Mouse (Mus musculus) adrenal gland, postnatal 25 days (tissue): ENCODE data around the gene 2510009E07Rik. TPM values are rescaled to one million over a fixed set of nuclear protein-coding genes. Genes with fewer than 3 reads are reported as not detected.
"Not testable (repeated sequence)": the region's sequence is repeated elsewhere in the genome, so short reads cannot be mapped to it uniquely, and the experiment has no call there.

Experiments
- DNase-seq: peaks from one replicate; pipeline ENCODE4 v3.0.0; 2021; ENCODE audit warnings: mixed read lengths
- total RNA-seq: library from RNA; stranded (reverse); gene quantifications from 2 replicates; pipeline ENCODE4 v1.2.3, GENCODE M21; 2021

2510009E07Rik gene
- total RNA-seq, 1 experiment from 2014 or later = 24.8 TPM

DNA sequence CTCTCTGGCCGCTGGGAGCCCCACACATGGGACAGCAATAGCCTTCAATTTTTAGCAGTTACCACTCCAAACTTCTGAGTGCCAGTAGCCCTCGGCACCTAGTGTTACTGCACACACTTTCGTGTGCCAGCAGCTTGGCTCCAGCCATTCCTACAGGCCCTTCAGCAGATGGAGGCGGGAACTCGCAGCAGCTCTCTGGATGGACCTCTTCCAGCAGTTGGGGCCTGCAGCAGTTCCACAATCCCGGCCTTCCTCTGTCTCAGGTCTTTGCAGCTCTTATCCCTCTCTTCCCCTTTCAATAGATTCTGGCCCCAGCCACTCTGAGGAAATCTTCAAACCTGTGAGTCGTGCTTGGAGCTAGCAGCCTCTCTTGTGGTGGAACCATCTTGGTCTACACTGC, 17.7 kb downstream of the 2510009E07Rik start:
- no peak for DNase-seq

DNA sequence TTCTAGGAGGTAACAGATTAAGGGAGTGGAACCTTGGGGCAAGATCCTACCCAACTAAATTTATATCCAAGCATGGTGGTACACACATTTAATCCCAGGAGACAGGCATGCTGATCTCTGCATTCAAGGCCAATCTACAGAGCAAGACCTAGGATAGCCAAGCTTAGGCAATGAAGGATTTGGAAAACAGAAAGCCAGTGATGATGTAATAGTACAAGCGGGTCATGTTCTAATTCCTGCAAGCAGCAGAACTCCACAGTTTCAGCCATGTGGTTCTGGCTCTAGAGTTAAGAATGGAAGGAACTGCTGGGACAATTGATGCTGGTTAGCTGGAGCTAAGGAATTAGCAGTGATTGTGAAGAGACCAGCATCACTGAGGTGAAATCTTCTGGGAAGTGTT, 20.8 kb downstream of the 2510009E07Rik start:
- not testable (repeated sequence) for DNase-seq

DNA sequence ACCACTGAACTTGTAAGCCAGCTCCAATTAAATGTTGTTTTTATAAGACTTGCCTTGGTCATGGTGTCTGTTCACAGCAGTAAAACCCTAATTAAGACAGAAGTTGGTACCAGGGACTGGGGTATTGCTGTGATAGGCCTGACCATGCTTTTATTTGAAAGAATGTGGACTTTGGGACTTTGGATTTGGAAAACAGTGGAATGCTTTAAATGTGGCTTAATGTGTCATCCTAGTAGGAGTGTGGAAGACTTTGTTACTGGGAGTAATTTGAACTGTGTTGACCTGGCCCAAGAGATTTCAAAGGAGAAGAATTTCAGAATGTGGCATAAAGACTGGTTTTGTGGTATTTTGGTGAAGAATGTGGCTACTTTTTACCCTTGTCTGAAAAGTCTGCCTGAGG, 21.4 kb downstream of the 2510009E07Rik start:
- not testable (repeated sequence) for DNase-seq

GRCm38 (mm10) chr16:21671878-21672277, 22.6 kb downstream of the 2510009E07Rik start:
- DNase-seq = no peak

DNA sequence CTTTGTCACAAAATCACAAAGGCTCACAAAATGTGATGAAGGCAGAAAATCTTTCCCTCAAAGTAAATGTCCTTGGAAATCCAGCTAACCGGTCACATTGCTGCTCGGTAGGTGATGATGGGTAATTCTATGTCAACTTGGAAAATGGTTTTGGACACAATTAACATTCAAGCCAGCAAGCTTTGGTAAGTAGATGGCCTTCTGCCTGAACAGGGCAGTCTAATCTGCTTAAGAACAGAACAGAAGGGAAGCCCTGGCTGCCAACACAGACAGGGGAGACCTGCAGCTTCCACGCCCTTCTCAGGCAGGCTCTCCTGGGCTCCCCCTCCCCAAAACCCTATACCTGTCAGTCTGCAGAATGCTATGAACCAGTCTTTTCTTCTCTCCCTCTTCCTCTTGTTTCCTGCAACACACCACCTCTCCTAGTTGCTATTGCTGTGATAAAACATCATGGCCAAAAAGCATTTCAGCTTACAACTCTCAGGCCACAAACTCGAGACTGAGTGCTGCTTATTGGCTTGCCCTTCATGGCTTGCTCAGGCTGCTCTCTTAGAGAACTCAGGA, 29.0 kb downstream of the 2510009E07Rik start:
- no peak for DNase-seq

DNA sequence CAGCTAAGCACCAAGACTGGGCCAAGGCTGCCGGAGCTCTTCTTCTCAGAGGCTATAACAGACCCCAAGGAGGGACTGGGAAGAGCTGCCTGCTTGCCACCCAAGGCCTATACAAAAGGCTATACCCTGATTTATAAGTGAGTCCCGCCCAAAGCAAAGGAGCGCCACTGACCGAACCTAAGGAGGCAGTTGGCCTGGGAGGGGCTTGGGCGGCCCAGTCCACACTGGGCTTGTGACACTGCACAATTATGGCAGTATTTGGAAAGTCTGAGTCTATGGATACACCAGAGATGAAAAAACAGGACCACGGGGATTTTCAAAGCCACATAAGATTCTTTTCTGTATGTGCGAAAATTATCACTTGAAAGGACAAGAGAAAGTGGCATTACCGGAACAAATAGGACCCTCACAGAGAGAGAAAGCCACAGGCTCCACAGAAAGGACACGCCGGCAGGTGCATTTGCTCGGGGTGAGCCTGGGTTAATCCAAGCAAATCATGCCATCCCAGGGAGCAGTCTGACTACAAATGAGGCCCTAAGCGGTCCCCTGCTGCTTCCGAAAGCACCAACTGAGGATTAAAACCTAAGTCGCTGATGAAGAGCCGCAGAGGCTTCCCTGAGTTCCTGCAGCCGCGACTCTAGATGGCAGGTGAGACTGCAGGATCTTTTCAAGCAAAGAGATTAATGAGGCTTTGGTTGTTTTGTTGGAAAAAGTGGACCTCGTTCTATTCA, 29.7 kb downstream of the 2510009E07Rik start:
- no peak for DNase-seq

- DNase-seq = no peak
Measured at GRCm38 (mm10) chr16:21655961-21656360, 38.5 kb downstream of the 2510009E07Rik start.

- no peak for DNase-seq
Measured at GRCm38 (mm10) chr16:21655291-21655690, 39.2 kb downstream of the 2510009E07Rik start.

GRCm38 (mm10) chr16:21654384-21654783, 40.1 kb downstream of the 2510009E07Rik start:
- no peak for DNase-seq

DNA sequence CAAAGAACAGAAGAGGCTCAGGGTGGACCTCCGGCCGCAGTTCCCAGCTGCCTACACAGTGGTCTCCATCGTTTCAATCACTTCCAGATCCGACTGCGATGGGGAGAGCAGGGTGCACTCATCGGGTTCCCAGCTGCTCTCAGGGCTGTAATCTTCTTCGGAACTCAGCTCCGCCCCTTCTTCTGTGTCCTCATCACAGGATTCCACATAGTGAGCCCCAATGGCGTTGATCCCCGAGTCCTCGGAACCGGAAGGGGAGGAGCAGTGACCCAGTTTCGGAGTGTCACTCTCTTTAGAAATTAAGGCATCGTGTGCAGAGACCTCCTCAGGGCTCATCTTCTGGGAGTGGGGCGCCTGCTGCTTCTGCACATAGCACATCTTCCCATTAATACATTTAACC, 41.3 kb downstream of the 2510009E07Rik start:
- DNase-seq = no peak

DNA sequence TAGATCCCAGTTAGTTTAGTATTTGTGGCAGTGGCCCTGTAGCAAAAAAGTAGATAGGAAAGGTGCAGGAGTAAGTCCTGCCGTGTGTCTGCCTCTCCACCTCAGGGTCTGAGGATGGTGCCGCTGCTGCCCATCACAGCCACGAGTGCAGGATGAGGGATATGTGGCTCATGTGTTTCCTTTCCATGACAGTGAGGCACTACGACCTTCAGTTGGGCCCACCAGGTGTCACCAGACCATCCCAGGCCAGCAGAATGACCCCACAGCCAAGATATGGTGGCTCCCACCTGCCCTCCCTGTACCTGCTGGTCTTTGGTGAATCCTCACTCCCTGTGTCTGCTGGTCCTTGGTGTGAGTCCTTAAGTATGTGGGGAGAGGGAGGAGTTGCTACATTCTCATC, 43.3 kb downstream of the 2510009E07Rik start:
- DNase-seq = no peak

GRCm38 (mm10) chr16:21650289-21650688, 44.2 kb downstream of the 2510009E07Rik start:
- no peak for DNase-seq

DNA sequence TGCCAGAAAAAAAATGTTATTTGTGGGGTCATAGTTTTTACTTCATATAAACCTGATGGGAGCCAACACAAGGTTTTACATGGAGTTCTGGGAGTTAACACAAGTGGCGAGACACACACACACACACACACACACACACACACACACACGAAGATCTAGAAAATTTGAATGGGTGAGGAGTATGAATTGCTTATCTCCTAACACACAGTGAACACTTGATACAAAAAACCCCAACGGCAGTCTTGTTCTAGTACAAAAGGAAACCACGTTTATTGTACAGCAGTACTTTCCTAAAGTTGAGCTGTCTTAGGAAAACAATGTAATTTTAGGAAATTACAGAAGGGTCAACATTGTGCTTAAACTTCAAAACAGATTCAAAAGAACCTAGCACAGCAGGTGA, 45.7 kb downstream of the 2510009E07Rik start:
- DNase-seq = no peak

GRCm38 (mm10) chr16:21646496-21646895, 48.0 kb downstream of the 2510009E07Rik start:
- DNase-seq = no peak

- DNase-seq = no peak
Measured at GRCm38 (mm10) chr16:21645915-21646314, 48.5 kb downstream of the 2510009E07Rik start.

GRCm38 (mm10) chr16:21644574-21644973, 49.9 kb downstream of the 2510009E07Rik start:
- DNase-seq = no peak

DNA sequence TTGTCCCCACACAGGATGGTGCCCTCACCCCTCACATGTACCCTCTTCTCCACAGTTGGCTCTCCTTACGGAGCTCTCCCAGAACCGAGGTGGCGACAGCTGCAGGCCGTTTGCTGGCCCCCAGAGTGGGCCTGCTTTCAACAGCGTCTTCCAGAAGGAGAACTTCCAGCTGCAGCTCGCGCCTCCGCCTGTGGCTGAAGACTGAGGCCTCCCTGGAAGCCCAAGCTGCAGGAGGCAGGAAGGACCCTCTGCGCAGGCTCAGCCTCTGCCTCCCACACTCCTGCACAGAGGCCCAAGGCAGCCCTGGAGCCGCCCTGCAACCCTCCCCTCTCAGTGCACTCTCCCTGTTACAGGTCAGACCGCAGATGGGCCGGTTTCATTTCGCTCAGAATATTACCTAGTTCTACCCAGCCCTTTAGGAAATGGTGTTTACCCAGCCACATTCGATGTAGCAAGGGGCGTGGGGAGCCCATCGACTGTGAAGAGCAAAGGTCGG, 50.4 kb downstream of the 2510009E07Rik start:
- DNase-seq = peak; percentile 21

- DNase-seq = no peak
Measured at GRCm38 (mm10) chr16:21643621-21644041, 50.8 kb downstream of the 2510009E07Rik start.

GRCm38 (mm10) chr16:21642906-21643305, 51.6 kb downstream of the 2510009E07Rik start:
- no peak for DNase-seq

GRCm38 (mm10) chr16:21641944-21642343, 52.5 kb downstream of the 2510009E07Rik start:
- no peak for DNase-seq

DNA sequence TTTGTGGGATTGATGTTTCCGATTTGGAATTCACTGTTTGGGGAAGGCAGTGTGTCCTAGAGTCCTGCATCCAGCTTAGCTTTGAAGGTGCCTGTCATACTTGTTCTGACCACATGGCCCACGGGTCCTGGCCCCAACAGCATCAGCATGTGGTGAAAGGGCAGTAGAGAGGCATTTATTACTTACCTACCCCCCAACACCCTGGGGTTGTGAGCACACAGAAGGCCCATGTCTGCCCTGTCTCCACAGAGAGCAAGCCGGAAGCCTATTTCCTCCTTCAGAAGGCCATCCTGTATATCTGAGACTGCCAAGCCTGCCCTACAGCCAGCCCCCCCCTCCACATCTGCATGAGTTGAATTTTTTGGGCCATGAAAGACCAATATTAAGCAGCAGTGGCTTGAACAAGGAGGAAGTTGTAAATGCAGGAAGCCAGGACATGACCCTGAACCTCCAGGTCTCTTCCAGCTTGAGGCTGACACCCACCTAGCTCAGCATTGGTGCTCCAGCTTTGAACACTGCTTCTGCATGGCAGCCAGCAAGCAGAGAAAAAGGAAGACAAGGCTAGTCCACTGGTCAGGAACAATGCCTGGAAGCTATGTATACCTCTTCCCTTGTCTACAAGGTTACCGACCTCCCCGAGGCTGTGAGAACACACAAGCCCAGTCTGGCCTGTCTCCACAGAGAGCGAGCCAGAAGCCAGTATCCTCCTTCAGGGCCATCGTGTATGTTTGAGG, 53.5 kb downstream of the 2510009E07Rik start:
- DNase-seq = no peak

DNA sequence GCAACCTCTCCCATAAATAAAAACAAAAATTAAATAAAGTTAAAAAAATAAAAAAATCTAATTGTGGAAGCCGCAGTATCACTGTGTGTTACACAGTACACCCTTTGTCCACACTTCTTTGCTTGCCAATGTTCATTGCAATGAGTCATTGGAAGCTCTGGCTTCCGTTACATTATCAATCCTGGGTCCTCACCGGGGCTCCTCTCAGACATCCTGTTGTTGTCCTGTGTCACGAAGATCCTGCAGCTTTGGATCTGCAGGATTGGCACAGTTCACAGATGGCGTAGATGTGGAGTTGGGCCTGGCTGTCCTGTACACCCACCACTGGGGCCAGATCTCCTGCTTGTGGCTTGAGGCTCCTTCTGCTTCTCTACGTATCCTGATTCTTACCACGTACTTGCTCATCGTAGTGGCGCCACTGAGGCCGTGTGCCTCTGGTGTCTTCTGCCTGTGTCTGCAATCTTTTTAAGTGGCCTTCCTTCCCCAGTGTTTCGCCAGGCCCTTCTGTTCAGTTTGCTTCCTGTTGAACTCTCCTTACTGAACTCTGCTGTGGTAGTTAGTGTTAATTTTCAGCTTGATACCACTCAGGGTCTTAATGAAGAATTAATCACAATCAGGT, 57.2 kb downstream of the 2510009E07Rik start:
- DNase-seq = no peak
